Mouse (Mus musculus): ENCODE data around the gene Cdc42bpg. TPM values are rescaled to one million over a fixed set of nuclear protein-coding genes. Genes with fewer than 3 reads are reported as not detected.

The Cdc42bpg gene
- polyA plus RNA-seq, 1 experiment from 2014 or later, result 0.35 TPM

GRCm38 (mm10) chr19:6361291-6361690, 55.0 kb downstream of the Cdc42bpg start:
- TF ChIP-seq EP300 (IDR thresholded peaks at IDR 0.05; ENCODE audit: low read depth), result no peak
- TF ChIP-seq CTCF (IDR thresholded peaks at IDR 0.05; ENCODE audit: low read depth), result no peak
- 81% methylated on average over 3 of the region's 3 CpGs for WGBS (ENCODE audit: insufficient replicate concordance)

GRCm38 (mm10) chr19:6363091-6363410, 56.8 kb downstream of the Cdc42bpg start:
- no peaks in the 10 kb centered on the region for H3K27me3 ChIP-seq (ENCODE audit: insufficient read depth, low read length)
- TF ChIP-seq EP300 (IDR thresholded peaks at IDR 0.05; ENCODE audit: low read depth) (peak; percentile 86), CTCF (IDR thresholded peaks at IDR 0.05; ENCODE audit: low read depth) (no peak)
- H3K9ac ChIP-seq (replicated peaks), result peak overlapping the region; percentile 47
- peaks cover 37% of the 10 kb centered on the region for H3K36me3 ChIP-seq (replicated peaks; ENCODE audit: insufficient read depth, low read length)
- DNase-seq, result no peak
- H3K4me3 ChIP-seq (ENCODE audit: low read depth, low read length), result peak overlapping the region; percentile 85
- no peaks in the 10 kb centered on the region for H3K9me3 ChIP-seq (ENCODE audit: low read length)
- H3K4me1 ChIP-seq (ENCODE audit: insufficient read depth), result peaks cover 27% of the 10 kb centered on the region
- ATAC-seq, result no peak
- H3K27ac ChIP-seq (ENCODE audit: low read depth), result peak overlapping the region; percentile 99
- WGBS (ENCODE audit: insufficient replicate concordance), result under 1% methylated on average over 11 of the region's 11 CpGs
- peak overlapping the region; percentile 71 for H3K4me2 ChIP-seq (ENCODE audit: low read depth, low read length)

More at GRCm38 (mm10) chr19:6361291-6361690, 55.0 kb downstream of the Cdc42bpg start:
- Histone ChIP-seq H3K4me1 (ENCODE audit: insufficient read depth) (peaks cover 22% of the 10 kb centered on the region), H3K27ac (ENCODE audit: low read depth) (no peak overlapping the region), H3K9me3 (ENCODE audit: low read length) (no peaks in the 10 kb centered on the region), H3K4me2 (ENCODE audit: low read depth, low read length) (no peak overlapping the region), H3K36me3 (replicated peaks; ENCODE audit: insufficient read depth, low read length) (peaks cover 20% of the 10 kb centered on the region), H3K9ac (replicated peaks) (no peak overlapping the region), H3K27me3 (ENCODE audit: insufficient read depth, low read length) (no peaks in the 10 kb centered on the region), H3K4me3 (ENCODE audit: low read depth, low read length) (no peak overlapping the region)
- DNase-seq, result no peak
- no peak for ATAC-seq

GRCm38 (mm10) chr19:6363411-6364240, 57.4 kb downstream of the Cdc42bpg start, which contains the start of gene Sf1:
Sf1 (plus strand) TSS chr19:6363690.
- peak; percentile 91 for ATAC-seq
- H3K4me1 ChIP-seq (ENCODE audit: insufficient read depth), result peaks cover 27% of the 10 kb centered on the region

GRCm38 (mm10) chr19:6364317-6364725, 58.1 kb downstream of the Cdc42bpg start:
- DNase-seq (peak; percentile 94), ATAC-seq (peak; percentile 20)
- 1% methylated on average over 28 of the region's 55 CpGs for WGBS (ENCODE audit: insufficient replicate concordance)
- Histone ChIP-seq H3K4me3 (ENCODE audit: low read depth, low read length) (peak overlapping the region; percentile 85), H3K27ac (ENCODE audit: low read depth) (peak overlapping the region; percentile 99), H3K4me1 (ENCODE audit: insufficient read depth) (peaks cover 27% of the 10 kb centered on the region), H3K4me2 (ENCODE audit: low read depth, low read length) (peak overlapping the region; percentile 88), H3K27me3 (ENCODE audit: insufficient read depth, low read length) (no peaks in the 10 kb centered on the region), H3K9me3 (ENCODE audit: low read length) (no peaks in the 10 kb centered on the region), H3K9ac (replicated peaks) (peak overlapping the region; percentile 93), H3K36me3 (replicated peaks; ENCODE audit: insufficient read depth, low read length) (peaks cover 49% of the 10 kb centered on the region)
- TF ChIP-seq EP300 (IDR thresholded peaks at IDR 0.05; ENCODE audit: low read depth), result no peak
- no peak for TF ChIP-seq CTCF (IDR thresholded peaks at IDR 0.05; ENCODE audit: low read depth)

More at GRCm38 (mm10) chr19:6363411-6364240, 57.4 kb downstream of the Cdc42bpg start, which contains the start of gene Sf1:
- DNase-seq, result peak; percentile 100
- Histone ChIP-seq H3K4me2 (ENCODE audit: low read depth, low read length) (peak within 1 kb of the TSS; percentile 88), H3K36me3 (replicated peaks; ENCODE audit: insufficient read depth, low read length) (peaks cover 43% of the 10 kb centered on the region), H3K9me3 (ENCODE audit: low read length) (no peaks in the 10 kb centered on the region), H3K9ac (replicated peaks) (peak within 1 kb of the TSS; percentile 93), H3K4me3 (ENCODE audit: low read depth, low read length) (peak within 1 kb of the TSS; percentile 85), H3K27ac (ENCODE audit: low read depth) (peak within 1 kb of the TSS; percentile 99), H3K27me3 (ENCODE audit: insufficient read depth, low read length) (no peaks in the 10 kb centered on the region)
- WGBS (ENCODE audit: insufficient replicate concordance), result under 1% methylated on average over 75 of the region's 85 CpGs
- TF ChIP-seq CTCF (IDR thresholded peaks at IDR 0.05; ENCODE audit: low read depth) (no peak), EP300 (IDR thresholded peaks at IDR 0.05; ENCODE audit: low read depth) (peak; percentile 58)

- peak overlapping the region; percentile 99 for H3K27ac ChIP-seq (ENCODE audit: low read depth)
- no peak for DNase-seq
Observed at GRCm38 (mm10) chr19:6364842-6365241, 58.6 kb downstream of the Cdc42bpg start.

GRCm38 (mm10) chr19:6370175-6370574, 63.9 kb downstream of the Cdc42bpg start:
- Histone ChIP-seq H3K36me3 (replicated peaks; ENCODE audit: insufficient read depth, low read length) (peaks cover 96% of the 10 kb centered on the region), H3K9me3 (ENCODE audit: low read length) (no peaks in the 10 kb centered on the region), H3K4me3 (ENCODE audit: low read depth, low read length) (no peak overlapping the region), H3K27me3 (ENCODE audit: insufficient read depth, low read length) (no peaks in the 10 kb centered on the region), H3K9ac (replicated peaks) (no peak overlapping the region), H3K4me2 (ENCODE audit: low read depth, low read length) (no peak overlapping the region), H3K27ac (ENCODE audit: low read depth) (no peak overlapping the region), H3K4me1 (ENCODE audit: insufficient read depth) (peaks cover 12% of the 10 kb centered on the region)
- no peak for DNase-seq
- TF ChIP-seq CTCF (IDR thresholded peaks at IDR 0.05; ENCODE audit: low read depth), result no peak
- no peak for TF ChIP-seq EP300 (IDR thresholded peaks at IDR 0.05; ENCODE audit: low read depth)
- no peak for ATAC-seq
- WGBS (ENCODE audit: insufficient replicate concordance), result 78% methylated on average over 2 of the region's 2 CpGs

More at GRCm38 (mm10) chr19:6364842-6365241, 58.6 kb downstream of the Cdc42bpg start:
- no peak for ATAC-seq
- no peak for TF ChIP-seq CTCF (IDR thresholded peaks at IDR 0.05; ENCODE audit: low read depth)
- no peak for TF ChIP-seq EP300 (IDR thresholded peaks at IDR 0.05; ENCODE audit: low read depth)
- peak overlapping the region; percentile 85 for H3K4me3 ChIP-seq (ENCODE audit: low read depth, low read length)
- H3K9ac ChIP-seq (replicated peaks), result peak overlapping the region; percentile 93
- H3K36me3 ChIP-seq (replicated peaks; ENCODE audit: insufficient read depth, low read length), result peaks cover 54% of the 10 kb centered on the region
- H3K27me3 ChIP-seq (ENCODE audit: insufficient read depth, low read length), result no peaks in the 10 kb centered on the region
- 0% methylated on average over 2 of the region's 2 CpGs for WGBS (ENCODE audit: insufficient replicate concordance)
- peaks cover 27% of the 10 kb centered on the region for H3K4me1 ChIP-seq (ENCODE audit: insufficient read depth)
- H3K9me3 ChIP-seq (ENCODE audit: low read length), result no peaks in the 10 kb centered on the region
- H3K4me2 ChIP-seq (ENCODE audit: low read depth, low read length), result peak overlapping the region; percentile 88

Data from liver, postnatal 0 days (tissue).